Mouse (Mus musculus): ENCODE measurements around the gene Ppa2. TPM values are rescaled to one million over a fixed set of nuclear protein-coding genes. Genes with fewer than 3 reads are reported as not detected.

The Ppa2 gene
- total RNA-seq, 2 experiments from 2014 or later, result 150 to 157 TPM

GRCm38 (mm10) chr3:133389803-133390387 lies 80.0 kb downstream of the Ppa2 start:
- DNase-seq, result no peak

- no peak for DNase-seq
Observed at GRCm38 (mm10) chr3:133394531-133394930, 84.6 kb downstream of the Ppa2 start.

GRCm38 (mm10) chr3:133403849-133404248 lies 93.9 kb downstream of the Ppa2 start:
- no peak for DNase-seq

GRCm38 (mm10) chr3:133405636-133406035 lies 95.7 kb downstream of the Ppa2 start:
- no peak for DNase-seq

- no peak for DNase-seq
Observed at GRCm38 (mm10) chr3:133406248-133406647, 96.3 kb downstream of the Ppa2 start.

GRCm38 (mm10) chr3:133411123-133411675 lies 101.3 kb downstream of the Ppa2 start:
- DNase-seq, result no peak

- no peak for DNase-seq
Observed at GRCm38 (mm10) chr3:133411768-133412167, 101.9 kb downstream of the Ppa2 start.

GRCm38 (mm10) chr3:133414747-133415146 lies 104.8 kb downstream of the Ppa2 start:
- DNase-seq, result no peak

GRCm38 (mm10) chr3:133423073-133423472 lies 113.2 kb downstream of the Ppa2 start:
- DNase-seq, result no peak

Other genes starting within 250 kb of the Ppa2 start
- 10 to 100 TPM in 1 of 2 experiments, 1 to 10 TPM in 1; 8.4 to 10.4 TPM for gene Ints12, start 218.3 kb upstream of the Ppa2 start, total RNA-seq (2021)
- 1 to 10 TPM; 2.7 to 3.7 TPM for gene Gstcd, start 218.1 kb upstream of the Ppa2 start, total RNA-seq (2021)
- under 1 TPM in 1 of 2 experiments, not detected in 1; 0.13 TPM for gene Arhgef38, start 75.2 kb upstream of the Ppa2 start, total RNA-seq (2021)
- 10 to 100 TPM; 13.0 to 14.0 TPM for gene Tet2, start 235.0 kb downstream of the Ppa2 start, total RNA-seq (2021)